Mouse (Mus musculus) liver, postnatal 0 days (tissue): ENCODE data around the gene Gtf2h1. TPM values are rescaled to one million over a fixed set of nuclear protein-coding genes. Genes with fewer than 3 reads are reported as not detected.

Source experiments
- ATAC-seq: fragments of 200-750 bp; cut with Nextera tagmentation; 2 replicates; pipeline ENCODE4 v1.8.0; 2017; ENCODE audit warnings: mild to moderate bottlenecking, moderate library complexity
- DNase-seq: peaks from one replicate; pipeline ENCODE4 v3.0.0-alpha.2; 2016
- H3K27ac ChIP-seq: fragments of 300-500 bp; sonication (generic); 2 replicates; pipeline ENCODE4 v1.5.1; 2014; ENCODE audit warnings: antibody characterized with exemption, moderate library complexity, mild to moderate bottlenecking, low read depth
- H3K27me3 ChIP-seq: fragments of 300-500 bp; sonication (generic); 2 replicates; pipeline ENCODE4 v1.6.1; 2014; ENCODE audit warnings: low read length, control low read depth, mixed read lengths; ENCODE audit not compliant: insufficient read depth
- H3K36me3 ChIP-seq: fragments of 300-500 bp; sonication (generic); replicated peaks from 2 replicates; pipeline ENCODE4 v1.6.1; 2014; ENCODE audit warnings: mild to moderate bottlenecking, control low read depth, low read length, moderate library complexity, mixed read lengths; ENCODE audit not compliant: insufficient read depth
- H3K4me1 ChIP-seq: fragments of 300-500 bp; sonication (generic); 2 replicates; pipeline ENCODE4 v1.6.1; 2014; ENCODE audit warnings: antibody characterized with exemption, mild to moderate bottlenecking, control low read depth; ENCODE audit not compliant: insufficient read depth
- H3K4me2 ChIP-seq: fragments of 300-500 bp; sonication (generic); 2 replicates; pipeline ENCODE4 v1.6.1; 2014; ENCODE audit warnings: low read depth, mild to moderate bottlenecking, low read length, moderate library complexity, mixed read lengths
- H3K4me3 ChIP-seq: fragments of 300-500 bp; sonication (generic); 2 replicates; pipeline ENCODE4 v1.5.1; 2014; ENCODE audit warnings: low read depth, low read length
- H3K9ac ChIP-seq: fragments of 300-500 bp; sonication (generic); replicated peaks from 2 replicates; pipeline ENCODE4 v1.6.1; 2014; ENCODE audit warnings: mild to moderate bottlenecking, moderate library complexity
- H3K9me3 ChIP-seq: fragments of 300-500 bp; sonication (generic); 2 replicates; pipeline ENCODE4 v1.6.1; 2016; ENCODE audit warnings: mild to moderate bottlenecking, control low read depth, low read length, mixed read lengths
- CTCF ChIP-seq: sonication (generic); IDR thresholded peaks from 2 replicates; pipeline ENCODE4 v1.5.1; 2016; ENCODE audit warnings: antibody characterized with exemption, low read depth
- EP300 ChIP-seq: IDR thresholded peaks from 2 replicates; pipeline ENCODE4 v1.6.1; 2016; ENCODE audit warnings: antibody characterized with exemption, low read depth, mild to moderate bottlenecking
- WGBS: fragments of 180-500 bp; shearing (Covaris S2); extraction: QIAGEN DNeasy Blood & Tissue Kit; methylation state at CpG from one replicate; pipeline ENCODE4 v1.1.7; 2014; ENCODE audit not compliant: insufficient replicate concordance; 5-methylcytosine and 5-hydroxymethylcytosine counted together
- polyA plus RNA-seq: library from polyadenylated mRNA; unstranded; fragments of >200 nt; fragmentation: Nextera tagmentation; extraction: Ambion mirVana; gene quantifications from 2 replicates; pipeline ENCODE4 v1.2.1, GENCODE M21; 2015

The Gtf2h1 gene
- polyA plus RNA-seq, result 18.8 TPM in 2 replicates

DNA sequence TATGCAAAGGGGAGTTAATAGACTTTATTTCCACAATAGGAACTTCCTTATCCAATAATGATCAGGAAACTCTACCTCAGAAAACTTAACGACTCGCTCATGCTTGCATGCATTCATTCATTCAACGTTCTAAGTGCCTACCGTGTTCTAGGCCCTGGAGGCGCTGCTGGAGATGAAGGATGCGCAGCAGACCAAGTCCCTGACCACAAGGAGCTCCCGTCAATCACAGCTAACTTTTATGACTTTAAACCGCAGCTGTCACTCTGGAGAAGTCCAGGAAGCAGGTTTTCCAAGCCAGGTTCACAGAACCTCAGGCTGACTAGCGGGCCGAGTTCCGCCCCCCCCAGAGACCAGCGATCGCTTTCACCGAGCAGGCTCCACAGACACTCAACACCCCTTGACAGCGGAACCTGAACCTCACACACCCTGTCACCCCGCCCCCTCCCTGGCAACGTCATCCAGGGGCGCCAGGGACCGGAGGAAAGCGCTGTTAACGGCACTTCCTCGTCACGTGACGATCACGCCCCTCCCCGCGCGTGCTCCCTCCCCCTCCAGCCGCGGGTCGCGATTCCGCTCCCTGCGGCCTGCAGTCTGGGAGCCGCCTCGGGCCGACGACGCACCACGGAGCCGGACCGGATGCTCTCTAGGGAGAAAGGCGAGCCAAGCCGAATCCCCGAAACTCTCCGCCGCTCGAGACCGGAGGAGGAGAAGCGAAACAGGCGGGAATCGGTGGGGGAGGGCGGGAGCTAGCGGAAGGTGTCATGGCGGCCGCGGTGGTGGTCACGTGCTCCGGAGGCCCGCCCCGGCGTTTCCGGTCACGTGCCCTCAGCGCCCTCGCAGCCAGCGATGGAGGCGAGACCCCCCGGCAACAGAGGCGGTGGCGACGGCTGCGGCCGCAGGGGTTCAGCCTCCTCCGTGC is at the start of gene Gtf2h1, which contains the start of gene Hps5:
Gtf2h1 (plus strand) TSS at position 817 of the 919 bp plus-strand sequence.
Hps5 (minus strand) TSS at position 778 of the 919 bp plus-strand sequence.
- TF ChIP-seq EP300 (peak; percentile 50; the same call in 1 of the 2 replicates), CTCF (peak; percentile 18; the same call in 1 of the 2 replicates)
- ATAC-seq, result peak; percentile 97
- Histone ChIP-seq H3K4me1 (peaks cover 22% of the 10 kb centered on the region), H3K36me3 (peaks cover 8% of the 10 kb centered on the region), H3K9me3 (no peaks in the 10 kb centered on the region), H3K9ac (peak within 1 kb of the TSS; percentile 96), H3K27me3 (no peaks in the 10 kb centered on the region), H3K27ac (peak within 1 kb of the TSS; percentile 90), H3K4me3 (peak within 1 kb of the TSS; percentile 98), H3K4me2 (peak within 1 kb of the TSS; percentile 99)
- DNase-seq, result peak; percentile 99
- under 1% methylated on average over 67 of the region's 75 CpGs for WGBS

DNA sequence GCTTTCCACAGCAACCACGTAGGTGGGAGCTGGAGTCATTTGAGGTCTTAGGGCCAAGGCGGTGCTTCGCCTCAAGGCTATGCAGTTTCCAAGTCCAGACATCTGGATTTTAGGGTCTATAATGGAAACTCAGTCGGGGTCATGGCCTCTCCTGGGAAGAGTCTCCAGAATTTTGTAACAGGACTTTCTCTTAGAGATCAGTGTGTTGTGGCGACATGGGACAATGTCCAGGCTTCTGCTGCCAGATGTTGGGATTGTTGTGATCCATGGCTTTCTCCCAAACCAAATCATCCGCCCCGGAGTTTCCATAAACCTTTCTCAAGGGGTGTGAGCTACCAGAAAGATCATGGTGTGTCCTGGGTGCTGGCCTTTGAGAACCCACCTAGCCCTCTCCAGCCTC is 49.5 kb upstream of the Gtf2h1 start:
- Histone ChIP-seq H3K27me3 (no peaks in the 10 kb centered on the region), H3K4me2 (no peak overlapping the region), H3K9ac (no peak overlapping the region), H3K36me3 (no peaks in the 10 kb centered on the region), H3K4me1 (no peaks in the 10 kb centered on the region), H3K9me3 (no peaks in the 10 kb centered on the region), H3K4me3 (no peak overlapping the region), H3K27ac (no peak overlapping the region)
- TF ChIP-seq CTCF (no peak), EP300 (no peak)
- ATAC-seq (peak; percentile 50; the same call in 1 of the 2 replicates), DNase-seq (no peak)
- WGBS, result 79% methylated on average over 7 of the region's 7 CpGs

DNA sequence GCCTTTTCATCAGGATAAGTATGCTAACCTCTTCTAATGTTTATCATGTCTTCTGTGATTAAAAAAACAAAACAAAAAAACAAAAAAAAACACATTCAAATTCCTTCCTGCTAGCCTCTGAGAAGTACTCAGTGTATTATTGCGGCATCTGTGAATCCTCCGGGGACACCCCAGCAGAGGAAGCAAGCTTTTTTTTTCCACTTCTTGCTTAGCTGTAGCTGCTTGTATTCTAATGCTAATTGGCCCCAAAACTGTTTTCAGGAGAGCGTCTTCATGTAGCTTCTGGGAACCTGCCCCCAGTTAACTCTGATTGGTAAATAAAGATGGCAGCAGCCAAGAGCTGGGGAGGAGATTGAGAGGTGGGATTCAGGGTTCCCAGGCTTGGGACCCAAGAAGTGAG is 47.4 kb upstream of the Gtf2h1 start:
- DNase-seq (no peak), ATAC-seq (no peak)
- Histone ChIP-seq H3K9me3 (no peaks in the 10 kb centered on the region), H3K4me3 (no peak overlapping the region), H3K9ac (no peak overlapping the region), H3K27me3 (no peaks in the 10 kb centered on the region), H3K27ac (no peak overlapping the region), H3K4me2 (no peak overlapping the region), H3K36me3 (no peaks in the 10 kb centered on the region), H3K4me1 (no peaks in the 10 kb centered on the region)
- TF ChIP-seq CTCF (no peak), EP300 (no peak)
- 60% methylated on average over 3 of the region's 3 CpGs for WGBS

DNA sequence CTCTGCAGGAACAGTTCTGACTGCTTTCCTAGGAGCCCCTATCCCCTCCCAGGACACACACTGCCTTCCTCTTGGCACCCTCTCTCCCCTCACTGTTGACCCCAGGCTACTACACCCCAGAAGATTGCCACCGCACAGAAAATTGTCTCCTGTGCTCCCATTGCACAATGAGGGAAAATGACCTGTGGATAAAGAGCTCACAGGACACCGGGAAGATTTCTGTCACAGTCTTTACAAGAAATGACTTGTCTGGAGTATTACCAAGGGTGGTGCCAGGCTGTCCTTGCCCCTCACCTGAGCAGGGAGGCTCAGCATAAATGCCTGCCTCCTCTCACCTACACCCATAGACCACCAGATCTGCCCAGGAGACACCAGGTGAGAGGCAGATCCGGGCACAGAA is 44.4 kb upstream of the Gtf2h1 start, which contains the start of gene Saa2:
Saa2 (plus strand) TSS at position 301 of the 400 bp plus-strand sequence.
- H3K36me3 ChIP-seq, result no peaks in the 10 kb centered on the region
- DNase-seq (no peak), ATAC-seq (no peak)
- no peaks in the 10 kb centered on the region for H3K4me1 ChIP-seq
- no peak within 1 kb of the TSS for H3K27ac ChIP-seq
- H3K9me3 ChIP-seq, result no peaks in the 10 kb centered on the region
- TF ChIP-seq EP300, result no peak
- TF ChIP-seq CTCF, result no peak
- no peak within 1 kb of the TSS for H3K4me2 ChIP-seq
- H3K27me3 ChIP-seq, result no peaks in the 10 kb centered on the region
- 42% methylated on average over 3 of the region's 3 CpGs for WGBS
- H3K9ac ChIP-seq, result no peak within 1 kb of the TSS
- no peak within 1 kb of the TSS for H3K4me3 ChIP-seq

DNA sequence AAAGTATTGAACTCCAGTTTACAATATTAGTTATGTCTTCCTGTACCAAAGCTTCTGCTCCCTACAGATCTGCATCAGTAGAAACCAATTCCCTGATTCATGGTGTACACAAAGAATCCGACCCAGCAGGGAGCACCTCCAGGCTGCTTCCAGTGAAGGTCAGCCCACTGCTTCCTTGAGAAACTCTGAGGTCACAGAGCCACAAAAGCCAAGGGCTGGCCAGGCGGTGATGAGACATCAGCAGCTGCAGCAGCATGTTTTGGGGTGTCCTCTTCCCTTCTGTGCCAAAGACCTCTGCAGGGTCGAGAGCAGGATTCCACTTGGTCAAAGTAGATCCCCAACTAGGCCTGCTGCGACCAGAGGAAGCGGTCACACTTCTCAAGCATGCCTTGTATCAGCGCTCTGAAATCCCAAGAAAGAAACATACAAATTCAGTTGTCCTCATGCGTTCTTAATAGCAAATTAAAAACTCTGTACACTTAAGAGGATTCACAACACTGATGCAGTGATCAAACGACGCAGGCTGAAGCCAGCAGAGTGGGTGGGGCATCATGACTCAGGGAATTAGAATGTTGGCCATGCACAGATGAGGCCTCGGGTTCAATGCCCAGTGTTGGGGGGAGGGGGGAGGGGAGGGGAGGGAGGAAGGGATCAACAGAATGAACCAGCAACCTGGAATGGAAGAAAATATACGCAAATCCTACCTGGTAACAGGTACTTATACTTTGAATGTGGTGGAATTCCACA is 34.7 kb upstream of the Gtf2h1 start:
- TF ChIP-seq CTCF (no peak), EP300 (no peak)
- no peak for DNase-seq
- Histone ChIP-seq H3K4me3 (no peak overlapping the region), H3K36me3 (peaks cover 32% of the 10 kb centered on the region), H3K9ac (no peak overlapping the region), H3K27ac (no peak overlapping the region), H3K4me2 (no peak overlapping the region), H3K27me3 (no peaks in the 10 kb centered on the region), H3K4me1 (no peaks in the 10 kb centered on the region), H3K9me3 (no peaks in the 10 kb centered on the region)
- 70% methylated on average over 11 of the region's 11 CpGs for WGBS
- no peak for ATAC-seq

DNA sequence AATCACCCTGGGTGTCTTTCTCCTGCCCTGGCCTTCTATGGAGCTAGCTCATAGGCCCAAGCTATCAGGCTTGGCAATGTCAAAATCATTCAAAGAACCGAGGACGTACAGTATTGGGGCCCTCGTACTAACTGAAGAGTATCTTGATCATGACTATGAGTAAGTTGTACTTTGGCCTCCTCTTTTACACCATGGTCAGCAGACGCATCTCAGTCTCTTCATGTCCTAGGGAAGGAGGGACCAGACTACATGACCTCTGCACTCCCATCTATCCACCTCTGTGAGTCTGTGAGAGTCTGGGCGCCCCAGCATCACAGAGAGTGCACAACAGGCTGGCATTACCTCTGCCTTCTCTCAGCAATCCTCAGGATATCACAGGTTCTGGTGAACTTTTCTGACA is 33.3 kb upstream of the Gtf2h1 start:
- DNase-seq, result no peak
- WGBS, result 84% methylated on average over 5 of the region's 5 CpGs
- no peaks in the 10 kb centered on the region for H3K27me3 ChIP-seq

More for the DNA sequence above, 33.3 kb upstream of the Gtf2h1 start:
- ATAC-seq, result no peak
- Histone ChIP-seq H3K9ac (no peak overlapping the region), H3K4me3 (no peak overlapping the region), H3K9me3 (no peaks in the 10 kb centered on the region), H3K36me3 (peaks cover 35% of the 10 kb centered on the region), H3K4me1 (no peaks in the 10 kb centered on the region), H3K27ac (no peak overlapping the region), H3K4me2 (no peak overlapping the region)
- no peak for TF ChIP-seq CTCF
- TF ChIP-seq EP300, result no peak
